Mouse (Mus musculus) heart, embryonic 14.5 days (tissue): ENCODE measurements at regions not wholly inside any gene's neighbourhood (a gene's known extent, or its start where the extent isn't known, plus 50 kb on each side); places are given as distances from the start of the nearest gene placed in this dataset.

Source experiments
- ATAC-seq: fragments of 200-750 bp; cut with Nextera tagmentation; 2 replicates; pipeline ENCODE4 v1.8.0; 2017; ENCODE audit warnings: low read depth, moderate TSS enrichment; ENCODE audit not compliant: insufficient number of reproducible peaks, insufficient read depth, low FRiP score
- H3K27ac ChIP-seq, 2 experiments: fragments of 200-500 bp in 1 of 2; fragments of 300-500 bp in 1 of 2; sonication (generic) in 1 of 2; replicated peaks in 1 of 2; 2 replicates each; pipeline ENCODE4 v1.5.1; 2012 to 2014; ENCODE audit warnings: low read depth in 2 of 2, low read length in 2 of 2, control low read depth in 1 of 2, mild to moderate bottlenecking in 1 of 2, mixed read lengths in 1 of 2; ENCODE audit not compliant: control insufficient read depth in 1 of 2, insufficient read depth in 1 of 2
- H3K27me3 ChIP-seq: fragments of 300-500 bp; sonication (generic); 2 replicates; pipeline ENCODE4 v1.6.1; 2014; ENCODE audit warnings: mild to moderate bottlenecking, low read length, control low read depth; ENCODE audit not compliant: control insufficient read depth, insufficient read depth
- H3K36me3 ChIP-seq: fragments of 300-500 bp; sonication (generic); 2 replicates; pipeline ENCODE4 v1.6.1; 2014; ENCODE audit warnings: mild to moderate bottlenecking, control low read depth, low read length, mixed read lengths; ENCODE audit not compliant: control insufficient read depth, insufficient read depth
- H3K4me1 ChIP-seq, 2 experiments: fragments of 200-500 bp in 1 of 2; fragments of 300-500 bp in 1 of 2; sonication (generic) in 1 of 2; 2 replicates each; pipeline ENCODE4 v1.6.1; 2012 to 2014; ENCODE audit warnings: low read length in 2 of 2, control low read depth in 1 of 2, mixed read lengths in 1 of 2; ENCODE audit not compliant: control insufficient read depth in 2 of 2, insufficient read depth in 2 of 2
- H3K4me2 ChIP-seq: fragments of 300-500 bp; sonication (generic); 2 replicates; pipeline ENCODE4 v1.6.1; 2014; ENCODE audit warnings: mild to moderate bottlenecking, low read length
- H3K4me3 ChIP-seq, 2 experiments: fragments of 200-500 bp in 1 of 2; fragments of 300-500 bp in 1 of 2; sonication (generic) in 1 of 2; 2 replicates each; pipeline ENCODE4 v1.5.1; 2012 to 2014; ENCODE audit warnings: low read length in 2 of 2, mild to moderate bottlenecking in 2 of 2, control low read depth in 1 of 2, low read depth in 1 of 2, moderate library complexity in 1 of 2; ENCODE audit not compliant: control insufficient read depth in 1 of 2, insufficient read depth in 1 of 2
- H3K9ac ChIP-seq: fragments of 300-500 bp; sonication (generic); 2 replicates; pipeline ENCODE4 v1.6.1; 2014; ENCODE audit warnings: mild to moderate bottlenecking, low read length
- H3K9me3 ChIP-seq: fragments of 300-500 bp; sonication (generic); 2 replicates; pipeline ENCODE4 v1.6.1; 2016; ENCODE audit warnings: low read length, control low read depth; ENCODE audit not compliant: control insufficient read depth
- WGBS: fragments of 180-500 bp; shearing (Covaris S2); extraction: QIAGEN DNeasy Blood & Tissue Kit; methylation state at CpG from one replicate; pipeline ENCODE4 v1.1.7; 2014; 5-methylcytosine and 5-hydroxymethylcytosine counted together

GRCm38 (mm10) chr5:47185868-47186267 lies 797.1 kb upstream of the Slit2 start:
- H3K4me1 ChIP-seq = peaks cover 0 to 3% of the 10 kb centered on the region in 2 experiments; a peak in 1 of 4 replicates
- H3K9ac ChIP-seq = no peak overlapping the region
- H3K9me3 ChIP-seq = no peaks in the 10 kb centered on the region
- no peaks in the 10 kb centered on the region for H3K36me3 ChIP-seq
- H3K27me3 ChIP-seq = no peaks in the 10 kb centered on the region
- no peak overlapping the region for H3K4me2 ChIP-seq
- no peak for ATAC-seq
- H3K4me3 ChIP-seq = no peak overlapping the region
- H3K27ac ChIP-seq = 0 out of 4 replicates have a peak overlapping the region, but pooled peaks of 1 of the 2 experiments have one; percentile 14

GRCm38 (mm10) chr5:47202164-47202914 lies 780.6 kb upstream of the Slit2 start:
- no peak overlapping the region for H3K9ac ChIP-seq
- H3K4me2 ChIP-seq = no peak overlapping the region
- no peaks in the 10 kb centered on the region for H3K9me3 ChIP-seq
- no peak for ATAC-seq
- H3K36me3 ChIP-seq = no peaks in the 10 kb centered on the region
- no peaks in the 10 kb centered on the region for H3K4me1 ChIP-seq
- WGBS = 71% methylated on average over 3 of the region's 3 CpGs
- H3K4me3 ChIP-seq = no peak overlapping the region
- H3K27me3 ChIP-seq = no peaks in the 10 kb centered on the region
- H3K27ac ChIP-seq = no peak overlapping the region

DNA sequence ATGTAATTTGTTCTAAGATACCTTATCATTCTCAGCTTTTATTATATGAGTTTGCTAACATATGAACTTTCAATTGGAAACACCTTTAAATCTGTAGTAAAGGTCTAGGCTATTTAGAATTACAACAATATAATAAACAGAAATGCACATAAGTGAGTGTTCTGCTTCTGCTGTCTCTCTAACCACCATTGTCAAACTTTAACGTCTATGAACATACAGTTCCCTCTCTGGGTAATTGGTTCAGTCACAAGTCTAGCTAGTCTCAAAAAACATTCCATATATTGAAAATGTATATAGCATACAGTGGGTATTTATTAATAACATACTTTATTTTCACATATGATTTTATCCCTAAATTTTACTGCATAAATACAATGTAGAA lies 780.0 kb upstream of the Slit2 start:
- 84% methylated on average over 1 of the region's 1 CpGs for WGBS
- no peaks in the 10 kb centered on the region for H3K4me1 ChIP-seq
- no peak overlapping the region for H3K4me2 ChIP-seq
- no peak overlapping the region for H3K27ac ChIP-seq
- ATAC-seq = no peak
- no peaks in the 10 kb centered on the region for H3K36me3 ChIP-seq
- H3K9me3 ChIP-seq = no peaks in the 10 kb centered on the region
- no peak overlapping the region for H3K4me3 ChIP-seq
- no peaks in the 10 kb centered on the region for H3K27me3 ChIP-seq
- no peak overlapping the region for H3K9ac ChIP-seq

DNA sequence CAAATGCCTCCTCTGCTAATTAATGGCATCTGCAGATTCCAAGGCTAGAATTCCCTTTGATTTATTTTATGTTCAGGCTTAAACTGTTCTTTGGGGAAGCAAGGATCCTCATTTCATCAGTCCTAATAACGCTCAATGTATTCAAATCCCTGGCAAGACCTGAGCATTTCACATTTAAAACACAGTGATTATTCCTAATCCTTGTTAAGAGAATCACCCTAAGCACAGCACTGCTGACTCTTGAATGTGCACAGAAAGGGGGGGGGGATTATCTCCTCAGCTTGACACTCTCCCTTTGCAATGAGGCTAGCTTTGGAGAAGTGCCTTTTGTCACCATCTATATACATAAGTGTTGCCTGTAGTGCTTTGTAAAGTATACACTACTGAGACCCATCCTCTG lies 772.4 kb upstream of the Slit2 start:
- Histone ChIP-seq H3K36me3 (no peaks in the 10 kb centered on the region), H3K4me1 (no peaks in the 10 kb centered on the region), H3K9ac (no peak overlapping the region), H3K27me3 (no peaks in the 10 kb centered on the region), H3K27ac (no peak overlapping the region), H3K9me3 (no peaks in the 10 kb centered on the region), H3K4me2 (no peak overlapping the region), H3K4me3 (no peak overlapping the region)
- 71% methylated on average over 1 of the region's 1 CpGs for WGBS
- ATAC-seq = no peak

DNA sequence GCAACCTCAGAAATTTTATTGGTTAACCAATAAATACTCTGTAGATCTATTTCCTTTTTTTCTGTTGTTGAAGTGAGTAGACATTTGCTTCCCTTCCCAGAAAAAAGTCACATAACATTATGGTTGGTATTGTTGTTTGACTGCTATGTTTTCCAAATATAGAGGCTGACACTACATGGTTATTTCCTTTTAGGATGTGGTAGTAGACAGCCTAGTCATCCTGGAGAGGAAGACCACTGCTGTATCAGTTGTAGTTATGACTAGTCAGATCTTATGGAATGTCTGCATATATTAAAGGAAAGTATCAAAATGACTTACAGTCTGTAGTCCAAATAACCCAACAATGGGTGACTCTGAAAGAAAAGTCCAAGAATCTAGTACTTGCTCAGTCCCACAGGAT lies 767.5 kb upstream of the Slit2 start:
- no peak for ATAC-seq
- H3K9ac ChIP-seq = no peak overlapping the region
- H3K4me3 ChIP-seq = no peak overlapping the region
- no peaks in the 10 kb centered on the region for H3K36me3 ChIP-seq
- H3K9me3 ChIP-seq = no peaks in the 10 kb centered on the region
- H3K4me1 ChIP-seq = no peaks in the 10 kb centered on the region
- no peak overlapping the region for H3K27ac ChIP-seq
- no peak overlapping the region for H3K4me2 ChIP-seq
- no peaks in the 10 kb centered on the region for H3K27me3 ChIP-seq

GRCm38 (mm10) chr5:47225247-47225646 lies 757.7 kb upstream of the Slit2 start:
- Histone ChIP-seq H3K4me2 (no peak overlapping the region), H3K9ac (no peak overlapping the region), H3K4me3 (no peak overlapping the region), H3K27me3 (no peaks in the 10 kb centered on the region), H3K27ac (no peak overlapping the region), H3K4me1 (no peaks in the 10 kb centered on the region), H3K9me3 (no peaks in the 10 kb centered on the region), H3K36me3 (no peaks in the 10 kb centered on the region)
- WGBS = 66% methylated on average over 1 of the region's 1 CpGs
- ATAC-seq = no peak

DNA sequence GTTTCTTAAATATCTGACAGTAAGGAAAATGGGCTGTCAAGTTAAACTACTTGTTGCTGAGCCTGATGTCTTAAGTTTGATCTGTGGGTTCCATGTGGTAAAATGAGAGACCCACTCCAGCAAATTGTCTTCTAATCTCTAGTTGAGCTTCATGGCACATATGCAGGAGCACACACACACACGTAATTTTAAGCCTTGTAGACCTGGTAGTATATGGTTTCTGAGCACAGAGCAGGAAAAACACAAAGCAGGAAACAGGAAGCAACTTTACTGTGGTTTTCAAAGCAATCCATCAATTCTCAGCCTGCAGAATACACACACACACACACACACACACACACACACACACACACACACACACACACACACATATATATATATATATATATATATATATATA lies 746.8 kb upstream of the Slit2 start:
- Histone ChIP-seq H3K36me3 (no peaks in the 10 kb centered on the region), H3K4me3 (no peak overlapping the region), H3K27ac (no peak overlapping the region), H3K27me3 (no peaks in the 10 kb centered on the region), H3K4me1 (no peaks in the 10 kb centered on the region), H3K4me2 (no peak overlapping the region), H3K9me3 (0 out of 2 replicates have a peak, but pooled peaks cover 3% of the 10 kb centered on the region), H3K9ac (no peak overlapping the region)
- no peak for ATAC-seq
- WGBS = 61% methylated on average over 1 of the region's 1 CpGs

DNA sequence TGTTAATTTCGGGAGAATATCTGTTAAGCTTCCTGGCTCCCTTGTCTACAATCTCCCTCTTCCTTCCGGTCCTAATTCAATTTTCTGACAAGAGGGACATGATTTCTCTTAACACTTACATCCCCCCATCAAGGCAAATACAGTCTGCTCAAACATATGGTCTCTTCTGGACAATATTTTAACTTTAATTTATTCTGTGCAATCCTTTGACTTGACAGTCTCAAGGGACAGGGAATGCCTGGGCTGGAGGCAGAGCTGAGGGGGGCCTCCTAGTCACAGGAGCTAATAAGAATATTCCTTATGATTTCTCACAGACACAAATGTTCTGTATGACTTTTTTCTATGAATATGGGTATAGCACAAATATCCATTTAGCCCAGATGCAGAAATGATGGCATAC lies 742.9 kb upstream of the Slit2 start:
- peak overlapping the region; percentile 70 to 75 for H3K27ac ChIP-seq
- WGBS = 46% methylated on average over 2 of the region's 2 CpGs
- 0 out of 2 replicates have a peak, but pooled peaks cover 3% of the 10 kb centered on the region for H3K9me3 ChIP-seq
- H3K27me3 ChIP-seq = no peaks in the 10 kb centered on the region
- H3K4me2 ChIP-seq = peak overlapping the region; percentile 15; the same call in 1 of the 2 replicates
- H3K9ac ChIP-seq = no peak overlapping the region
- no peaks in the 10 kb centered on the region for H3K36me3 ChIP-seq
- H3K4me3 ChIP-seq = no peak overlapping the region
- H3K4me1 ChIP-seq = no peaks in the 10 kb centered on the region
- ATAC-seq = no peak
